Mouse (Mus musculus) spleen, postnatal 36 days (tissue): Measurements from ENCODE around the gene Itpripl1.
"Not testable (repeated sequence)": the region's sequence is repeated elsewhere in the genome, so short reads cannot be mapped to it uniquely, and the experiment has no call there.

Experiments
- DNase-seq, 2 experiments: peaks; one replicate each; pipeline ENCODE4 v3.0.0; 2022; ENCODE audit warnings: low spot score in 2 of 2, mixed read lengths in 1 of 2

The Itpripl1 gene

DNA sequence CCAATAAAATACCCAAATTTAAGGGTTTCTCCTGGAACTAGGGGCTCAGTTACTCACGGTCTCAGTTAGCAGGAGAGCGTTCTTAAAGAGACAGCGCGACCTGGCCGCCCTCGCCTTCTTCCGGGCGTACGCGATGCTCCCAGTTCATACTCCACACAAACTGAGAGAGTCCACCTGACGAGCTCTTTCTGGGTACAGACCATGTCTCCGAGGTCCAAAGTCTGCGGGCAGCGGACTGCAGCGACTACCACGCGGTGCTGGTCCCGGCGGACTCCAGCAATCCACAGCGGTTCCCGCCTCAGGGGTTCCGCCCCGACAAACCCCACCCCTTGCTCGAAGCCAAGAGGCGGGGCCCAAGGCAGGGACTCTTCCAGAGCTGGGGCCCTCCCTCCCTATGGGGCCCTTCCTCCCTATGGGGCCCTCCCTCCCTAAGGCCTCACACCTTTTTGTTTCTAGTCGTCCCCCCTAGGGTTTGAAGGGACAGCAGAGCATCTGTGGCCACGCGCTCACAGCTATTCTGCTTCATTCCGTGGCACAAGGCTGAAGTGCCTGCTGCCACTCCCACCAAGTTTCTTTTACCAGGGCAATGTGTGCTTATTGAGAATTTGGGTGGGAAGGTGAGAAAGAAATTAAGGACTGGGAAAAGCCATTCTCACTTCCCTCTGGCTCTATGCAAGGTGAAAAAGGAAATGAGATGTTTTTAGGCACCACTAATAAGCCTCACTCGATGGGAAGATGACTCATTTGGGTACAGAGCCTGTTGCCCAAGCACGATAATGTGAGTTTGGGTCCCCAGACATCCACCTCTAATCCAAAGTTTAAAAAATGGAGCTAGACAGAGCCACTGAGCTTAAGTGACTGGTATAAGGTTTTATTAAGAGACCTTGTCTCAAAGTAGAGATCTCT lies at the start of gene Itpripl1:
TSS of gene Itpripl1 (minus strand) at position 285 of the 906 bp plus-strand sequence.
- peak; percentile 83 to 86 for DNase-seq

DNA sequence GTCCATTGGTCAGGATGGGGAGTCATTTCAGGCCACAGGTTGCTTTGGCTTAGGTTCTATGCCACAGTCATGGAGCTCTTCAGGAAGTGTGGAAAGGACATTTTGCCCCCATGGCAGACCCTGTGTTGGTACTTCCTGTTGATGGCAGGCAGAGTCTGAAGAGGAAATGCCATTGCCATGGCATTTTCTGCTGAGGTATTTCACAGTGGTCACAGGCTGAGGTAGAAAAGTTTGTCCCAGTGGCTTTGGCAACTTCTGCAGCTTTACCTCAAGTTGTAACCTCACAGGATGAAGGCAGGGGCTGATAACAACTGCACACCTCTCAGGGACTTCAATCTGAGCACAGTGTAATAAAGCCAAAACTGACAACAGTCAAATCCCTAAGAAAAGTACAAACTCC lies 46.3 kb upstream of the Itpripl1 start:
- DNase-seq = no peak

DNA sequence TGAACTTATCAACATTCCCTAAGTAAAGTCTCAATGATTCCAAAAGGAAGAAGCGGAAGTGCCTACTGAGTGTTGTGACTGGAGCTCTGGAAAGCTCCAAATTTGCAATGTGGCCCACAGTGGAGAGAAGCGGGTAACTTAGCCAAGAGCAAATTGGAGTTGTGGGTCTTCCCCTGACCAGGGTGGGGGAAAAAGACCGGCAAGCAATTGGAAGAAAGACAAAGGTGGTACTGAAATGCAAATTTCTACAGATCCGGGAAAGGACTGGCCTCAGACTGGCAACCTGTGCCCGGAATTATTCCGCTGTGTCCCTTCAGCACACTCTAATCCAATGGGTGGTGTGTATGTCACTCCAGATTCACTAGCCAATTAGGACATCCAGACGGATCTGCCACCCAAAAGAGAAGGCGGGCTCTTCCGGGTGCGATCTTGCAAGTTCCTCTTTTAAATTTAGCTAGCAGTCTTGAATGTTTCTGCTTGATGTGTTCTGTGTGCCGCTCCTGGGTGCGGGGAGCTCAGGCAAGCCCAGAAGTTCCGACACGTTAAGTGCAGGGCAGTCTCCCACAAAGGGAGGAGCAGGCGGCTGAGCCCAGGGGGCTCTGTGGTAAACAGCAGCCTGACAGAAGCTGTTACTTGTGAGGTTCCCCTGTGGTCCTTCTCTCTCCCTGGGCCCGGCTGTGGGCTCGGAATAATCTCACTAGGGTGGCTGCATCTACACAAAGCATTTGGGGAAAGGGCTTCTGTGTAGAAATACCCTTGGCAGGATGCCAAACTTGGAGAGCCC lies 39.5 kb upstream of the Itpripl1 start:
- peak; percentile 89 to 92 for DNase-seq

DNA sequence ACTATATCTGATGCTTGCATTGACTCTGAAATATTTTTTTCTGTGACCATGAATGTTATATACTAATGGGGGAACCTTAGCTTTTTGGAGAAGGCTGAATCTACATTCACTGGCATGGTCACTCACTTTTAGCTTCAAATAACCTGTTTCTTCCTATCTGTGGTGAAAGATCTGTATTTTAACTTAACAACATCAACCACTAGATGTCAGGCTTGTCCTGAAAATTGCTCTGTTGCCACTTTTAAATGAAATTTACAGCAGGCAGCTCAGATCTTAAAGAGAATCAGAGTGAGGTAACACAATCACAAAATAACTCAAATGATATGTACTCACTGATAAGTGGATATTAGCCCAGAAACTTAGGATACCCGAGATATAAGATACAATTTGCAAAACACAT lies 23.0 kb upstream of the Itpripl1 start:
- DNase-seq = peak in 1 of 2 experiments; percentile 29

DNA sequence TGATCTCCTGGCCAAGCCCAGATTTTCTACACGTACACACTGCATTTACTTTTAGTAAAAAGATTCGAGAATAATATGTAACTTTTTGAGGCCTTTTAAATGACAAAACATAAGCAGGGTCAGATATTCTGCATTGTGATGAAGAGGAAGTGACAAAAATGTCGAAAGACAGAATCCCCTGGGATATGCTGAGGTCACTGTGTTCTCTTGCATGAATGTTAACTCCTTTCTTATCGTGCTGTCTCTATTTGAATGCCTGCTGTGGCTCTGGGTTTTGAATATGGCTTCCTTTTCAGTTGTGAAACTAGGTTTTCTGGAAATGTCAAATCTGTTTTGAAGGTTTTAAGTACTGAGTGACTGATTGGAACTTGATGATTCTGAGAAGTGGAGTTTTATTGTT lies 22.4 kb upstream of the Itpripl1 start:
- DNase-seq = no peak

DNA sequence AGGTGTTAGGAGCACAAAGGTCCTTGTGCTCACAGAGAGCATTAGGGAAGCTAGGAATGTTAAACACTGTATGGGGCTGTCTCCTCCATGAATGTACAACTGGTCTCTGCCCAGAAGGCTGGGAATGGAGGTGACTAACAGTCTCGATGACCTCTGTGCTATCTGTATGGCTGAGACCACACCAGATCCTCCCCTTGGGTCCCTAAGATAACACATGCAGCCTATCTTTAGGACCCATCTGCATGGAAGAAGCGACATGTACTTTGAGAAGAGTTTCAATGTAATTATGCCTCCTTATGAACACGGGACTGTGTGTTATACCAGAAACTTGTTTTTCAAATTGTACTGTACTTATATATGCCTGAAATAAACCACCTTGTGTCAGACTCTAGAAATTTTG lies 2.5 kb upstream of the Itpripl1 start:
- DNase-seq = no peak

DNA sequence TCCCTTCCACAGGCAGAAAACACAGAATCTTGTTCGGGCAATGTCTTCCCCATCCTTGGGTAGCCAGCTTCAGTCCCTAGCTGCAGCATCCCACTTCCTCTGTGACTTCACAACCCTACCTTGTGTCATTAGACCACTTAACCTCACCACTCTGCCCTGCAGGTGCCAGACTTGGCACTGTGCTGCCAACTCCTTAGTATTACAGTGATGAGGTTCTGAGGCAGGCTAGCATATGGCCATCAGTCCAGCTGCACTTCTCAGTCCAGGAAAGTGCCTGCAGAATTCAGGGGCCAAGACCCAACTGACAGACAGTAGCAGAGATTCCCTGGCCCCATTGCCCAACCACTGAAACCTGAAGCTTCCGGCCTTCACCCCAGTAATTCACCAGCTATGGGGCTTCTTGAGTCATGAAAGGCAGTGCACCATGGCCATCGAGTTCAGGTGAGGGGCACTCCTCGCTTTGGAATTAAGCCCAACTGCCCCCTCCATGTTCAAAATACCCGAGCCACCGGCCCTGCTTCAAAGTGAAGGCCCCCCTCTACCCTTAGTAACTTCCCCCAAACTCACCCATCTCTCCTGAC lies 575 bp downstream of the Itpripl1 start:
- no peak for DNase-seq

DNA sequence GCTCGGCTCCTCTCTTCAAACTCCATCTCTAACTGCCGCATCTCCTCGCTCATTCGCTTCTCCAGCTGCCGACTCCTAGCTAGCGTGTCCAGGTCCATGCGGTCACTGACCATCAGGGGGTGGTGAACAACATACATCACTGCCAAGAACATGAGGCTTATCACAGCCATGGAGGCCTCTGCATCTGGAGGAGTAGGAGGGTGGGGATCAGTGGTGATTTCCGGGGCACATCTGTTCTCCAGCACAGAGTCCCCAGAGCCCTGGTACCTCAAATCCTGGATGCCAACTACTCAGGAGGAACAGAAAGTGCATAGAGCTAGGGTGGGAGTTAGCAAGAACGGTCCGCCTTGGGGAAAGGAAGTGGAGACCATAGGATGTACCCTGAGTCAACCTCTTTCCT lies 1.2 kb downstream of the Itpripl1 start:
- DNase-seq = no peak

DNA sequence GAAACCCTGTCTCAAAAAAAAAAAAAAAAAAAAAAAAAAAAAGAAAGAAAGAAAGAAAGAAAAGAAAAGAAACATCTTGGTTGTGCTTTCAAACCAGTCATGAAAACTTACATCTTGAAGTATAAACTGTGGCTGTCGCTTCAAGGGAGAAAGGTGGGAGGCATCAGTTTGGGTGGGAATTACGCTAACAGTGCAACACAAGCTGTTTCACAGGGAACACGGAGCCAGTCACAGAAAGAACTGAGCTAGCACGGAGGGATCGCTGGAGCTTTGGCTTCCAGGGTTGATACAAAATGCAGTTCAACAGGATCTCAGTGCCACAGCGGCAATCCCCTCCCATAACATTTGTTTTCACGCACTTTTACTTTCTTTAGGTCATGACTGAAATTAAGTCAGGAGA lies 3.2 kb downstream of the Itpripl1 start:
- no peak for DNase-seq

DNA sequence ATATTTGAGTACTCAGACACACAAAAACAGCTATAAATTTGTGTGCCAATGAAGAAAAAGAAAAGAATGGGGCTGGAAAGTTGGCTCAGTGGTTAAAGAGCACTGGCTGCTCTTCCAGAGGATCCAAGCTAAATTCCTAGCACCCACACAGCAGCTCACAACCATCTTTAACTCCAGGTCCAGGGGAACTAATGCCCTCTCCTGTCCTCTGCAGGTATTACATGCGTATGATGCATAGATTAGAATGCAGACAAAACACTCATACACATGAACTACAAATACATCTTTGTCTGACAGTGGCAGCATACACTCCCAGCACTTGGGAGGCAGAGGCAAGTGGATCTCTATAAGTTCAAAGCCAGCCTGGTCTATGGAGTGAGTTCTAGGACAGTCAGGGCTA lies 3.6 kb downstream of the Itpripl1 start:
- DNase-seq = no peak

DNA sequence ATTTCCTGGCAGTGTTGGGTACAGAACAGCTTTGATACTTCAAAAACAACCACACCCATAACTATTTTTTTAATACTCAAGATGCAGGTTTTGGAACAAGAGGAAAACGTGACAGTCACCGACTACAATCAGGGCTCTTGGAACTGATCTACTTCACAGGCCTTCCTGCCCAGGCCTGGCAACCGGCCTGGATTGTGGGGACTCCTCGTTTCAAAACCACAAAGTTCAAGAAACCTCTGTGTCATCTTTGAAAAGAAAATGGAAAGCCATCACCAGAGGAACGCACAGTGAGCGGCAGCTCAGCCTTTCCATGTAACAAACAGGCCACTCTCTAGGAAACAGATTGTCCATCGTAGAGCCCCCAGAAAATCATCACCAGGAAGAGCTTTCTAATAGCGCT lies 4.1 kb downstream of the Itpripl1 start:
- no peak for DNase-seq

DNA sequence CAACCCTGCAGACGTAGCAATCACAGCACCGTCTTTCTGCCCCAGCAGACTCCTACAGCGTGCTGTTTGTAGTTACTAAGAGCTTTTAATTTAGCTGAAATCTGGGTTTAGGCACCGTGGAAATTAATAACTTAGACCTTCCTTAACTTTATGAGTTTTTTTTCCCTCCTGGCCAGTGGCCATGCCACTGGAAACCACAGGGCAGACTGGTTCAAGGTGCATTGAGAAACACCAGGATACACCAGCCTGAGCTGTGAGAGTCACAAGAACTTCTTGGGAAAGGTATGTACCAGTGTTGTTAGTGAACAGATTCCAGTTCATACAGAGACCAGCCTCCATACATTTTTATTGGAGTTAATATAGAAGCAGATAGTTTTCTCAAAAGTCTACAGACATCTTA lies 4.8 kb downstream of the Itpripl1 start:
- DNase-seq = no peak

DNA sequence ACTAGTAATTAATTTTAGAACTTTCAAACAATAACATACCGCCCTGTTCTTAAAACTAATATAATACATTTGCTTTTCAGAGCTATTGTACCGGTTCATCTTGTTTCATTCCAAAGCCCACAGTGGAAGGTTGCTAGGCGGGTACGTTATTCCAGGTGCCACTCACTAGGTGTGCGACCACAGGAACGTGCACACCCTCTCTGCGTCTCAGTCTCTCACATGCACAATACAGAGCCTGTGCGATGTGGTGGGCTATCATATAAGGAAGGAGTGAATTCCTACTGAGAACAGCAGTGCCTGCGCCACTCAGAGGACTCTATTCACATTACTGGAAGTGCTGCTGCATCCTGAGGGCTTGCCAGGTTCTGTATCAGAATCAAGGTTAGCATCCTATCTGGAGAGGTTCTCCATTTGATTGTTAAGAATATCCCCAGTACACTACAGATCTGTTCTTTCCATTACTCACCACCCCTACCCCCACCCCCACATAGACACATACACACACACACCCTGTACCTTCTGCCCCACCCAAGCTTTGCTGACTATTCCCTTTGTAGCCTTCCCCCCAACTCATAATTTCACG lies 5.3 kb downstream of the Itpripl1 start:
- no peak for DNase-seq

DNA sequence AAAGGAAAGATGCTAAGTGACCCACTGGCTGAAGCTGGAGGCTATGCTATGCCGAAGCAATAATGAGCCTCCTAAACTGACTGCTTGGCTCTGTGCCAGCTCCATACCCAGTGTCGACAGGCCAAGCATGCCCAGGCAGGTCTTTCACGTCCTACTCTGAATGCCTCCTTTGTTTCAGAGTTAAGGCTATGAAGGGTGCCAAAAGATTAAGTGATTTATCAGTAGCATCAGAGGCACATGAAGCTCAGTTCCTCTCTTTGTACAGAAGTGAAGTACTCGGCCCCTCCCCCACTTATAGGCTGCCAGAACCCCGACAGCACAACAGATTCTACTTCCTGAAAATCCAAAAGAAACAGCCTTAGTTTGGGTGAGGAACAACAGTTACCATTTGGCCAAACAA lies 6.3 kb downstream of the Itpripl1 start:
- peak; percentile 30 to 37 for DNase-seq

DNA sequence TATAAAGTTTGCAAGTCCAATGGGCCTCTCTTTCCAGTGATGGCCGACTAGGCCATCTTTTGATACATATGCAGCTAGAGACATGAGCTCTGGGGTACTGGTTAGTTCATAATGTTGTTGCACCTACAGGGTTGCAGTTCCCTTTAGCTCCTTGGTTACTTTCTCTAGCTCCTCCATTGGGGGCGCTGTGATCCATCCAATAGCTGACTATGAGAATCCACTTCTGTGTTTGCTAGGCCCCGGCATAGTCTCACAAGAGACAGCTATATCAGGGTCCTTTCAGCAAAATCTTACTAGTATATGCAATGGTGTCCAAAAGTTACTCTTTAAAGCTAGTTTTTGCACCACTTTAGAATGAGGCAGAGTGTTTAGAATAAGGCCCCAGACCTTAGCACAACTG lies 8.0 kb downstream of the Itpripl1 start:
- DNase-seq = not testable (repeated sequence)

DNA sequence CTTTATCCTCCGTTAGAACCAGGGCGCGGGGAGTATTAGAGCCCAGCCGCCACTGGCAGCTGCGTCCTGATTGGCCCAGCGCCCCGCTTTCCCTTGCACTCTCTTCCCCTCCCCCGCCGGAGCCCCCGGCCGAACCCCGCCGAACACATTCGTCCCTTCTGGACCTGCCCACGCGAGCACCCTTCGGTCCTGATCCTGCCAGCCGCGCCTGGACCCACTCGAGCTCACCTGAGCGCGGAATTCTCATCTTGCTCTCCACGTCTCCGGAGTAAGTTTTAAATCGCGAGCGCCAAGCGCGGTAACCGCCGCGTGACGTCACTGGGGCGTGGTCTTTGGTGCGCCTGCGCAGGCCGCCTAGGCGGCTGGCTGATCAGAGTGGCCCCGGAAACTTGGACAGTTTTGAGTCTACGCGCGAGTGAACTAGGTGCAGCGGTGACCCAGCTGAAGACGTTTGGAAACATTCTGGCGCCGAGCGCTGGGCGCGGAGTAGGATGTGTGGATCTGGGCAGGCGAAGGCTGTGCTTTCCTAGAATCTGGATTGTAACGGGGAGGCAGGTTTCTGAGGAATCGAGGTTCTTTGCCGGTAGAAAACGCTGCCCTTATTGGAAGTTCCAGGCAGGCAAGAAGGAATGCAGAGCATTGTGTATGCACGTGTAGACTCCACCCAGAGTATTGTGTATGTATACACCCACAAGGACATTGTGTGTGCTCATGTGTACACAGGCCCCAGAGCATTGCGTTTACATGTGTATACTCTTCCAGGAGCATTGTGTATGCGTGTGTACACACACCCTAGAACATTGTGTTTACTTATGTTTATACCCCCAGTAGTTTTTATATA lies 9.4 kb downstream of the Itpripl1 start, which contains the start of gene Ncaph:
TSS of gene Ncaph (minus strand) at position 334 of the 841 bp plus-strand sequence.
- peak; percentile 89 to 90 for DNase-seq

DNA sequence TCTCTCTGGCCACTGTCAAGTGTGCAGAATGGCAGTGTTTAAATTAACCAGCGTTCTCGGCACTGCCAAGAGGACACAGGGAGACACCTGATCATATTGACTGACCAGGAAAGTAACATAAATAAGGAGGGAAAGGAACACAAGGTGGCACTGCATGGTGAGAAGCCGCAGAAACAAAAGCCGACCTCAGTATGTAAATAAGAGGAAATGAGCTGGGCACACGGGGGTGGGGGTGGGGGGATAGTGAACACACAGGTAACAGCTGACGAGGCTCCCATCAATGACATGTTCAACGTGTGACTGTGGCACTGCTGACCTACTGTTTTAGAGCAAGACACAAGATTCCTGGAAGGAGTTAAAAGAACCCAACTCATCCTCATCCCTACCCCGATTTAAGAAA lies 11.9 kb downstream of the Itpripl1 start:
- DNase-seq = no peak

DNA sequence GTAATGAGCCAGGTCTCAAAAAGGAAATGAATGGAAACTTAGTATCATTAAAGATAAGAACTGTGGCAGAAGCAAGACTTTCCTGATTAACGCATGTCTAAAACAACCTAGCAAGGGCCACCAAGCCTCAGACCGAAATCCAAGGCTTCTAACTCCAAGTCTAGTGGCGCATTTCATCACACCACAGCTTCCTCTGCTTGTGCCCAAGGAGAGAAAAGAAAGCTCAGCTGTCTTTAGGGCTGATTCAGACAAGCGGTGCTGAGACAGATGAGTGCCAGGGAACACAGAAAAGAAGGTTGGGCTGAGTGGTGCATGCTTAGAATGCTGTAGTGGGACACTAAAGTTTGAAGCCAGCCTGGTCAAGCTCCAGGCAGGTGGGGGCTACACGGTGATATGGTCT lies 14.3 kb downstream of the Itpripl1 start:
- DNase-seq = no peak

DNA sequence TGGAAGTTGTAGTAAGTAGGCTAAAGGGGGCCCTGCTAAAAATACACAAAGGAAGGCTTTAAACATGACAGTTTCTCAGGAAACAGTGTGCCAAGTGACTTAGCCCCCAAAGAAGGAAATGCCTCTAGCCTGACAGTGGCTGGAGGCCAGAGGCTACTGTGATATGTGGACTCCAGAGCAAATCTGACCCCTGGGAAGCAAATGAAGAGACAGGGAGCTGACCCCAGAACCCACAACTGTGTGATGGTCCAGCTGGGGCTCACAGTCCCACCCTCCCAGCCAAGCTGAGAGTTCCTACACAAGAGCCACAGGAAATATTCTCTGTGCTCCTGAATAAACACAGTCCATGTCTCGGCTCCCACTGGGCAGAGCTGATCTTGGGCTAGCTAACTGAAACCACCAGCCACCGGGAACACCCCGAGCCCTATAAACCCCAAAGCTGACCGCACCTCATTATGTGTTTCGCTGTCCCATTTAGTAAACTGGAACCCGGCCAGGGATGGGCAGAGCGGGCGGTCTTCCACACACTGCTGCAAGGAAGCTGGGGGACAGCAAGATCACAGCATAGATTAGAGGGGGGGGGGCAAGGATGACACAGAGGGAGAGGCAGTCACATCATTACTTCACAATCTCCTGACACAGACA lies 21.5 kb downstream of the Itpripl1 start:
- no peak for DNase-seq

DNA sequence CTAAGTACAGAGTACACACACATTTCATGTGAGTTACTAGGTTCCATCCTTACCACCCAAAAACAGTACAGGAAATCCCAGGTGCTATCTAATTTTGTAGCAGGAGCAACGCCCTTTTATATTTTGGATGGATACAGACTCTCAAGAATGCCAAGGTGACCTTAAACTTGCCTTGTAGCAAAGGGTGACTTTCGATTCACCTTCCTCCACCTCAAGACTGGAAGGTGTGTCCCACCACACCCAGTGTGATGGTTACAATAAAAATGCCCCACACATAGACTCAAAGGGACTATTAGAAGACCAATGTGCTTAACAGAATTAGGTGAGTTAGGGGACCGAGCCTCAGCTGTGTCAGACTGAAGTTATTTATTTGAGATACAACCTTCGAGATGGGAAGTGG lies 34.3 kb downstream of the Itpripl1 start:
- DNase-seq = no peak

DNA sequence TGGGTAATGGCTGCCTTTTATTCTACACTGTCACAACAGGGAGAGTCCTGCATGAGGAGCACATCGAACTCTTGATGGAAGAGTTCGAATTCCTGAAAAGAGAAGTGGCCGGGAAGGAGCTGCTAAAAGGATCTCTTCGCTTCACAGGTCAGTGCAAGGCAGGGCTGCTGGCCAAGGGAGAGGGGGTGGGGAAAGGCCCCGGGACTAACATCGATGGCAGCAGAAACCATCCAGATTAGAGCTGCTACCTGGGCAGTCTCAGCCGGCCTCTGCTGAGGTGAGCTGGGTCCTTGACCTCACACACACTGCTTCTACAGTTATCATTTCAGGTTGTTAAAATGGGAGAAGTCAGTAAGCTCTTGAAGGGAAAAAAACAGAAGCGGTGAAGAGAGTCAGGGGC lies 51.2 kb downstream of the Itpripl1 start:
- no peak for DNase-seq
